Mouse (Mus musculus) CH12.LX (cell line): ENCODE measurements at regions not wholly inside any gene's neighbourhood (a gene's known extent, or its start where the extent isn't known, plus 50 kb on each side); places are given as distances from the start of the nearest gene placed in this dataset.

ENCODE experiments used
- DNase-seq: peaks from one replicate; pipeline ENCODE4 v3.0.0-alpha.2; 2013; ENCODE audit errors: extremely low read depth
- H3K27ac ChIP-seq: 2 replicates; pipeline ENCODE4 v1.5.1; 2012; ENCODE audit warnings: low read depth, mild to moderate bottlenecking, control low read depth, moderate library complexity; ENCODE audit not compliant: insufficient read depth
- H3K27me3 ChIP-seq: replicated peaks from 2 replicates; pipeline ENCODE3; 2012; ENCODE audit warnings: inconsistent platforms
- H3K36me3 ChIP-seq, 2 experiments: replicated peaks in 1 of 2; 2 replicates each; pipeline versions ENCODE3 to v1.6.1; 2012; ENCODE audit warnings: inconsistent platforms in 1 of 2, low read length in 1 of 2, mild to moderate bottlenecking in 1 of 2, mixed read lengths in 1 of 2, moderate library complexity in 1 of 2; ENCODE audit not compliant: control insufficient read depth in 1 of 2, insufficient read depth in 1 of 2
- H3K4me1 ChIP-seq, 2 experiments: 2 replicates each; pipeline ENCODE4 v1.6.1; 2012; ENCODE audit warnings: inconsistent platforms in 1 of 2, moderate library complexity in 1 of 2; ENCODE audit not compliant: insufficient read depth in 2 of 2, control insufficient read depth in 1 of 2
- H3K4me2 ChIP-seq: 2 replicates; pipeline ENCODE4 v1.6.1; 2012; ENCODE audit warnings: low read depth, mild to moderate bottlenecking, control low read depth; ENCODE audit not compliant: poor library complexity, insufficient read depth, severe bottlenecking
- H3K4me3 ChIP-seq, 3 experiments: fragments of 150-350 bp in 1 of 3; sonication (generic) in 1 of 3; replicated peaks in 1 of 3; 2 replicates each; pipeline versions ENCODE3 to v1.5.1; 2011 to 2012; ENCODE audit warnings: low read depth in 2 of 3, low read length in 2 of 3, mild to moderate bottlenecking in 2 of 3, moderate library complexity in 2 of 3, control low read depth in 1 of 3, improper control_type of control experiment in 1 of 3, inconsistent platforms in 1 of 3, mixed read lengths in 1 of 3; ENCODE audit not compliant: poor library complexity in 1 of 3
- H3K79me2 ChIP-seq: replicated peaks from 2 replicates; pipeline ENCODE4 v1.6.1; 2012; ENCODE audit warnings: mild to moderate bottlenecking, moderate library complexity; ENCODE audit not compliant: control insufficient read depth, poor library complexity, insufficient read depth, severe bottlenecking; ENCODE audit errors: extremely low read depth
- H3K9ac ChIP-seq: 2 replicates; pipeline ENCODE4 v1.6.1; 2012; ENCODE audit warnings: low read depth, mild to moderate bottlenecking, control low read depth, moderate library complexity; ENCODE audit not compliant: insufficient read depth
- H3K9me3 ChIP-seq: replicated peaks from 2 replicates; pipeline ENCODE3; 2012; ENCODE audit warnings: low read length, inconsistent platforms, mixed read lengths
- JUND ChIP-seq: conservative IDR thresholded peaks from 2 replicates; pipeline ENCODE4 v1.6.1; 2011; ENCODE audit warnings: low read depth, low read length, improper control_type of control experiment
- dilution Hi-C: fragments of 300-500 bp; cut with MboI; formaldehyde crosslinking; loops from 2 replicates; pipeline ENCODE4 v1.14.3; 2020; ENCODE audit warnings: low sequenced_read_pairs; ENCODE audit not compliant: extremely low pct_unique_long_range_greater_than_20kb, extremely low pct_ligation_motif_present
- in situ Hi-C: fragments of 300-500 bp; cut with MboI; formaldehyde crosslinking; loops from 3 replicates; pipeline ENCODE4 v1.14.3; 2019; ENCODE audit warnings: low sequenced_read_pairs, low pct_ligation_motif_present, low pct_unique_long_range_greater_than_20kb, mixed read lengths

GRCm38 (mm10) chr3:17896756-17897155 lies 51.5 kb upstream of the Cypt12 start:
- no peak for TF ChIP-seq JUND
- DNase-seq = no peak
- no peak overlapping the region for H3K4me2 ChIP-seq

More at GRCm38 (mm10) chr3:17896756-17897155, 51.5 kb upstream of the Cypt12 start:
- no peaks in the 10 kb centered on the region for H3K4me1 ChIP-seq
- H3K79me2 ChIP-seq = no peaks in the 10 kb centered on the region
- dilution Hi-C loops = no loop called here
- in situ Hi-C loops = no loop called here
- H3K9ac ChIP-seq = no peak overlapping the region
- no peaks in the 10 kb centered on the region for H3K27me3 ChIP-seq
- H3K9me3 ChIP-seq = peaks cover 25% of the 10 kb centered on the region
- no peak overlapping the region for H3K27ac ChIP-seq
- H3K4me3 ChIP-seq = no peak overlapping the region
- H3K36me3 ChIP-seq = no peaks in the 10 kb centered on the region
